Mouse (Mus musculus): ENCODE measurements around the gene Coa7.
A peak's percentile ranks its signal among the peaks of the same experiment; 100 is the strongest.

Gene Coa7

DNA sequence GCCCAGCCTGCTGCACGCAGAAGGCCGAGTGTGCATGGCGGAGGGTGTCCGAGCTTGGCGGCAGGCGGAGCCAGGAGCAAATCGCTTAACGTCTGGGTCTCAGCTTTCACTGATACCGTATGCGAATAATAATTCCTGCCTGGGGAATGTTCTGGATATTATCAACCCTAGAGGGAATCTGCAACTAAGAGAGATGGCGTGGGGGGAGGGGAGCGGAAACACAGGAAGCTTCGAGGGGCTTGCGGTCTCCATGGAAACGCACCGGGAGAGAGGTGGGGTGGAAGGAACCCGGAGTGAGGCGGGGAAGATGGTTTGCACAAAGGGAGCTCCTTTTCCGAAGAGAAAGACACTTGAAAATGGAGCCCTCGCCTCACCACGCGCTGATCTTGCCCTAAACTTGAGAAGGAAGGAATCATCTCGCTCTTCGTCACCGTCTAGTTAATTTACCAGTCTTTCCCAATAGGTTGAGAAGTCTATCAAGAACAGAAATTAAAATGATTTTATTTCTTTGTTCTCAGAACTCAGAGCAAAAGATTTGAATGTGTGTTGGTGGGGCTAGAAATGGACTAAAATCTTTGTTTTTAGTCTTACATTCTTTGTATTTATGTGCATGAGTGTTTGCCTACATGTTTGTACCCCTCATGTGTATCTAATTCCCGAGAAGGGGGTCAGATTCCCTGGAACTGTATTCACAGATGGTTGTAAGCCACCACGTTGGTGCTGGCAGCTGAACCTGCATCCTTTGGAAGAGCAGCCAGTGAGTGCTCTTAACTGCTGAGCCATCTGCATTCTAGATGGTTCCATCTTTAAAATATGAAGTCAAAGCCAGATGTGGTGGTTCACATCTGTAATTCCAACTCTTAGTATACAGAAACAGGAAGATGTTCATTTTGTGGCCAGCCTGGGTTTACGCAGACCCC, 32.5 kb downstream of the Coa7 start:
- TF ChIP-seq GATA4 (IDR thresholded peaks at IDR 0.05; ENCODE audit: insufficient replicate concordance, low read length), result no peak; the same call in 1 of the 2 replicates

DNA sequence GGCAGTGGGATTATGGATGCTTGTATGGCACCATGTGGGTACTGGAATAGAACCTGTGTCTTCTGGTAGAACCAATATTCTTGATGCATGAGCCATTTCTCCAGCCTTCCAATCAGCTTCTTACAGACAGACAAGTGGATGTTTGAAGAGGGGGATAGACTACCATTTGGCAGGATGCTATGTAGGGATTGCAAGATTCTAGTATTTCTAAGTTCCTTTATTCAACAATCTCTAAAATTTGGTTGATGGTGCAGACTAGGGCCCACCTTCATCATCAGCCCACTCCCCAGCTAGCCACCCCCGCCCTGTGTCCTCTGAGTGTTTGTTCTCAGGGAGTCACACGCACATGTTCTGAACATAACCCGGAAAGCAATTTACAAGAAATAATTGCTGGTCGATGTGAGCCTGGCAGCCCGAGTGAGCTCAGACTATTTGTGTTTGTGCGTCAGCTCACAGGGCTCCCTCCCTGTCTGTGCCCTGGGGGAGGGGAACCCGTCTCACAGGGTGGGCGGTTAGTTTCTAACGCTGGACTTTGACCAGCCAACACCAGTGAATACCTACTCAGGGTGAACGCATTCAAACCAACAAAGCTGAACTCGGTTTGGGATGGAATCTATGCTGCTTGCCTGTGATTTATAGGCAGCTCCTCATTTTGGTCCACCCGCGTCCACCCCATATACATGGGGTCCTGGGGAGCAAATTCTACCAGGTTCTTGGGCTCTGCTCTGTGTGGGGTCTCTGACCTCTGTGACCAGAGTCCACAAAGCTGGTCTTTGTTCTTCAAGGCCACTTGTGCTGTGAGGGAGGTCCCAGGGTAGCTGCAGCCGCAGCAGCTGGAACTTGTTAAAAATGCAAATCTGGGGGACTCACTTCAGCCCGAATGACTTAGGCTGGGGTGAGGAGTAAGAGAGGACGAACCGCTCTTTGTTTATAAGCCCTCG, 34.7 kb downstream of the Coa7 start:
- no peak for TF ChIP-seq GATA4 (IDR thresholded peaks at IDR 0.05; ENCODE audit: insufficient replicate concordance, low read length)

GRCm38 (mm10) chr4:108363355-108364110, 35.6 kb downstream of the Coa7 start:
- TF ChIP-seq GATA4 (IDR thresholded peaks at IDR 0.05; ENCODE audit: insufficient replicate concordance, low read length), result no peak

DNA sequence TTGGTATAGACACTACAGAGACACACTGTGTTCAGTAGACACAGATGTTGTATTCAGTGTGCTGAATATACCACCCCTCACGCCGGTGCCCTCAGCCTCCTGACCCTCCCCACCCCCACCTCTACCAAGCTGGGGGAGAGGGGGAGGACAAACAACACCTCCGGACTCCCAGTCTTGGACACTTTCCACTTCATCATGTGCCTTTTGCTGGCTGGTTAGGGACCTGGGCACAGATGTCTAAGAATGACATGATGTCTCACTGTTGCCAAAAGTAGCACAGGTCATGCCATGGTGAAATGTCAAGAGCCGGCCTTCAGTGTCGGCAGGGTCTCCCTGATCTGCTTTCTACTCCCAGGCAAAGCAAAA, 36.2 kb downstream of the Coa7 start:
- TF ChIP-seq GATA4 (IDR thresholded peaks at IDR 0.05; ENCODE audit: insufficient replicate concordance, low read length), result no peak

GRCm38 (mm10) chr4:108369254-108369653, 41.3 kb downstream of the Coa7 start:
- TF ChIP-seq GATA4 (IDR thresholded peaks at IDR 0.05; ENCODE audit: insufficient replicate concordance, low read length), result no peak

GRCm38 (mm10) chr4:108370409-108370808, 42.5 kb downstream of the Coa7 start:
- peak; percentile 66; the same call in 1 of the 2 replicates for TF ChIP-seq GATA4 (IDR thresholded peaks at IDR 0.05; ENCODE audit: insufficient replicate concordance, low read length)

DNA sequence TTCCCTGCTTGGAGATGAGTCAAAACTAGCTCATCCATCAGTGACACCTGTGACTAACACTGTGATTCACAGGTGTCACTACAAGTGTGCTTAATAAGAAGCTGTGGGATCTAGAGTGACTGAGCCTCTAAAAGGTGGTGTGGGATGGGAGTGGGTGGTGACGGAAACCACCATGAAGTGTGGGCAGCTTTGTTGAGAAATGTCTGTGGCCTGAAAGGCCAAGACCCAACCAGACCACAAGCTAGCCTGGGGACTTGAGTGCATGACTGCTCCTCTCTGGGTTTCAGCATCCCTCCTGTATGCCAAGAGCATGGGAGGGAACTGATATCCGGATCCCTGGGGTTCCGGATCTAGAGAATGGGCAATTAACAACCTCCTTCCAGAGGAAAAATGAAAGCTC, 43.5 kb downstream of the Coa7 start:
- TF ChIP-seq GATA4 (IDR thresholded peaks at IDR 0.05; ENCODE audit: insufficient replicate concordance, low read length), result no peak

DNA sequence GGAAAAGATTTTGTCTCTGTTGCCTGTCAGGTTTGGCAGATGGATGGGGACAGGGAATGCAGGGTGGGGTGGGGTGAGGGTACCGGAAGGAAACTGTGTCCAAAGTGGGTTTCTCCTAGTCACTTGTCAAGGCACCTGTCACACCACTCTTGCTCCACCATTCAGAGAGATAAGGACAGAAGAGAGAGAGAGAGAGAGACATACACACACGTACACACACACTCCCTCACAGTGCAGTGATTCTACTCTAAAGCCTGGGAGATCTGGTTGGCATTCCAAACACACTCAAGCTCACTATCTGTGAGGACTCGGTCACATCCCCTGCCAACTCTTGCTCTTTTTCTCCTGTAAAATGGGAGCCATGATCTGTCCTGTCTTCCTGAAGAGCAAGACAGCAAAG, 44.2 kb downstream of the Coa7 start:
- no peak for TF ChIP-seq GATA4 (IDR thresholded peaks at IDR 0.05; ENCODE audit: insufficient replicate concordance, low read length)

GRCm38 (mm10) chr4:108379476-108379875, 51.5 kb downstream of the Coa7 start:
- no peak for TF ChIP-seq GATA4 (IDR thresholded peaks at IDR 0.05; ENCODE audit: insufficient replicate concordance, low read length)

- TF ChIP-seq GATA4 (IDR thresholded peaks at IDR 0.05; ENCODE audit: insufficient replicate concordance, low read length), result no peak
These were observed 52.2 kb downstream of the Coa7 start for GRCm38 (mm10) chr4:108380146-108380545.

GRCm38 (mm10) chr4:108383183-108383714, 55.3 kb downstream of the Coa7 start, which contains the start of gene Shisal2a:
Gene Shisal2a, minus strand, starts transcription at chr4:108383349.
- no peak for TF ChIP-seq GATA4 (IDR thresholded peaks at IDR 0.05; ENCODE audit: insufficient replicate concordance, low read length)

- TF ChIP-seq GATA4 (IDR thresholded peaks at IDR 0.05; ENCODE audit: insufficient replicate concordance, low read length), result no peak
These were observed 58.1 kb downstream of the Coa7 start for GRCm38 (mm10) chr4:108386087-108386486.

DNA sequence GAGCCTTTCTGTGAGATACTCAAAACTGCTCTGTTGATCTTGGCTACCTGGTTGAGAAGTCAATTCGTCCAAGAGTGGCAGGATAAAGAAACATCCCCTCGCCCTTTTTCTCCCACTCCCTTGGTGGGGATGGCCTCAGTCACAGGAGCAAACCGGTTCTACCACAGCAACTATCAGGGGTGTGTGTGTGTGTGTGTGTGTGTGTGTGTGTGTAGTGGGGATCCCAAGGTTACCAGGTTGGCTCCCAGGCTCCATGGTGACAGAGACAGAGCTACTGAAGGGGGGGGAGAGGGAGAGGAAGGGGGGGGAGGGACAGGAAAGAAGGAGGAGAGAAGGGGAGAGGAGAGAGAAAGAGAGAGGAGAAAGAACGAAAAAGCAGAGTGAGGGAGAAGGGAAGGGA, 59.2 kb downstream of the Coa7 start:
- no peak for TF ChIP-seq GATA4 (IDR thresholded peaks at IDR 0.05; ENCODE audit: insufficient replicate concordance, low read length)

DNA sequence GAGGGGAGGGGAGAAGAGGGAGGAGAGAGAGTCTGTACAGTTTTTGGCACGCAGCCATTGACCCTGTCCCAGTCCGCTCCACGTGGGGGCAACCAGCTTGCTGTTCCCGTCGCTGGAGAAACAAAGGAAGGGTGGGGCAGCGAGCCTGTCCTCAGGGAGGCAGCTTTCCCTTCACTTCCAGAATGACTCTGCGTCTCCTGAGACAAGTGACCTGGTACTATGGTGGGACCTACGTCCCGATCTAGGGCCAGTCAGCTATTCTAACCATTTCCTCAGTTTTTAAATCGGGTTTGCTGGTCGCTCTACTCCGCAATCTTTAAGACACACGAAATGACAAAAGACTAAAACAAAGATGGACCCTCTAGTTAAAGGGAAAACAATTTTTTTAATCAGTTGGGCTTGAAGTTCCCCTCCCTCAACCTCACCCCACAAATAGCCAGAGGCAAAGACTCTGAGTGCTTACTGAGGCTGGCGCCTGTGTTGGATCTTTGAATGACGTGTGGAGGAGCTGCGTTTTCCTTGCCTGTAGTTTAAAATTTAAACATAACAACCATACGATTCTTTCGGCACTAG, 59.8 kb downstream of the Coa7 start:
- no peak for TF ChIP-seq GATA4 (IDR thresholded peaks at IDR 0.05; ENCODE audit: insufficient replicate concordance, low read length)
